Mouse (Mus musculus) cerebellum, adult 2 months (tissue): ENCODE measurements around the gene Elp4. TPM values are rescaled to one million over a fixed set of nuclear protein-coding genes. Genes with fewer than 3 reads are reported as not detected.

Experiments used
- DNase-seq, 2 experiments: peaks; one replicate each; pipeline ENCODE4 v3.0.0; 2021
- H3K27ac ChIP-seq: fragments of 200-500 bp; 2 replicates; pipeline ENCODE4 v1.5.1; 2012; ENCODE audit warnings: low read length, control low read depth, inconsistent platforms; ENCODE audit not compliant: insufficient read depth
- H3K27me3 ChIP-seq: fragments of 200-500 bp; 2 replicates; pipeline ENCODE4 v1.6.1; 2012; ENCODE audit warnings: inconsistent platforms, mild to moderate bottlenecking, low read length, moderate library complexity; ENCODE audit not compliant: control insufficient read depth, insufficient read depth
- H3K4me1 ChIP-seq: fragments of 200-500 bp; 2 replicates; pipeline ENCODE4 v1.6.1; 2011; ENCODE audit warnings: low read length; ENCODE audit not compliant: control insufficient read depth, insufficient read depth
- H3K4me3 ChIP-seq: fragments of 200-500 bp; replicated peaks from 2 replicates; pipeline ENCODE3; 2011; ENCODE audit warnings: mild to moderate bottlenecking, low read depth, low read length, control low read depth; ENCODE audit not compliant: insufficient read depth
- CTCF ChIP-seq: fragments of 200-500 bp; IDR thresholded peaks from 2 replicates; pipeline ENCODE4 v1.5.1; 2011; ENCODE audit warnings: low read depth, mild to moderate bottlenecking, control low read depth, low read length, moderate library complexity, borderline replicate concordance; ENCODE audit not compliant: insufficient read depth
- POLR2A ChIP-seq: fragments of 200-500 bp; IDR thresholded peaks from 2 replicates; pipeline ENCODE4 v1.6.1; 2011; ENCODE audit warnings: low read length, control low read depth, borderline replicate concordance; ENCODE audit not compliant: insufficient read depth
- WGBS: fragments of 180-500 bp; shearing (Covaris S2); methylation state at CpG from one replicate; pipeline ENCODE4 v1.1.7; 2018; 5-methylcytosine and 5-hydroxymethylcytosine counted together
- polyA plus RNA-seq: library from polyadenylated mRNA; depleted of rRNA; stranded (reverse); fragments of >200 nt; gene quantifications from 2 replicates; pipeline ENCODE4 v1.2.3, GENCODE M21; 2012

Elp4 gene
- polyA plus RNA-seq, 1 experiment: 11.9 TPM

DNA sequence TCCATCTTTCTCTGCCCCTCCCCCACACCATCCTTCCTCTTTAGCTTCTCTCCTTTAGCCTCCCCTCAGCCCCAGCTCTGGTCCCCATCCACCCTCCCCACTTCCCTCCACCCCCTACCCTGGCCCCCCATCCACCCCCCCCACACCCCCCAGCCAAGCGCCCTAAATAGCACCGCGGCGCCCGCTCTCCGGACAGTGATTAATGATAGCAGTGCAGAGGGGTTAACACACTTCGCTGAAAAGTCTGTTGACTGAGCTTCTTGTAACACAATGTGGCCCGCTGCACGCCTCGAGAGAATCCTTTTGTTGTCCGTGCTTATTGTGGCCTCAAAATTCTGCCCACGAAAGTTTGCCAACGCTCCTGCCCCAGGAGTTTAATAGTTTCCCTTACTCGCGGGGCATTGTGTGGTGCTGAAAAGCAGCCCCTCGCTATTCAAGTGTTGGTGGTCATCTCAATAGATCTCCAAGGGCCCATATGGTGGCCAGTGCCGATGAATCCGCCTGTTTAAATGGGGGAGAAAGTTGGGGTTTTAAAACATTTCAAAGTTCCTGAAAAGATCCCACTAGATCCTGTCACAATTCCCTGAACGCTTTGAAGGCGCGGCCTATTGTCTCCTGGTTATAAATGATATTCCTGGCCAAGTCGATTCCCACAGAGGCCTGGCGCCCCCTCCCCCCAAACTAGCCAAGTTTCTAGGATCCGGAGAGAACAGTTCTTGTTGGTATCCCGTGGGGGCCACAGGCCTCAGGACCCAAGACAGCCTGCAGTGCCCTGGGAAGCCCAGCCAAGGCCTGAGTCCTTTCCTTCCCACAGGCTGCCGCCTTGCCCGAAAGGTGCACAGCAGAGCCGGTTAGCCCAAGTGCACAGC, 214.4 kb downstream of the Elp4 start:
- DNase-seq: peak; percentile 67 to 72
- TF ChIP-seq CTCF (no peak), POLR2A (no peak)
- 9% methylated on average over 28 of the region's 28 CpGs for WGBS
- H3K27ac ChIP-seq: peak overlapping the region; percentile 99
- peak overlapping the region; percentile 19 for H3K4me3 ChIP-seq
- no peaks in the 10 kb centered on the region for H3K27me3 ChIP-seq
- H3K4me1 ChIP-seq: peaks cover 17% of the 10 kb centered on the region

DNA sequence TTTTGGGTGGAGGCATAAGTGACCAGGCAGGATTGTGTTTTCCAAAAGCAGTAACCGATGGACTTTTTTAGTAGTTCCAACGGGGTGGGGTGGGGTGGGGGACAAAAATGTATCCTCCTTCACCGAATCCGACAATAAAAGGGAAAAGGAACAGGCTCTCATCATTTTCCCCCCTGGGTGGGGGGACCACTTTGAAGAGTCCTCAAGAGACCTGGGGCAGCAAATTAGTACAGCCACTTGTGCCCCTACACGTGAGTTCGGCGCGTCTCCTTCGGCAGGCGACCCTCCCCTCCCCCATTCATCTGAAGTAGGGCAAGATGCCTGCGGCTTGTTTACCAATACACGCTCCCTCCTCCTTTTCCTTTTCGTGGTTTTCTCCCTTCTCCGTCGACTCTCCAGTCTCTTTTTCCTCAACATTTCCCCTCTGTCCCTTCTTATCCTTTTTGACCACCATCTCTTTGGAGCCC, 215.0 kb downstream of the Elp4 start:
- peak overlapping the region; percentile 99 for H3K27ac ChIP-seq
- peaks cover 17% of the 10 kb centered on the region for H3K4me1 ChIP-seq
- DNase-seq: peak; percentile 66 to 70
- TF ChIP-seq CTCF (no peak), POLR2A (no peak)
- WGBS: 1% methylated on average over 15 of the region's 15 CpGs
- peak overlapping the region; percentile 45 for H3K4me3 ChIP-seq
- H3K27me3 ChIP-seq: no peaks in the 10 kb centered on the region

DNA sequence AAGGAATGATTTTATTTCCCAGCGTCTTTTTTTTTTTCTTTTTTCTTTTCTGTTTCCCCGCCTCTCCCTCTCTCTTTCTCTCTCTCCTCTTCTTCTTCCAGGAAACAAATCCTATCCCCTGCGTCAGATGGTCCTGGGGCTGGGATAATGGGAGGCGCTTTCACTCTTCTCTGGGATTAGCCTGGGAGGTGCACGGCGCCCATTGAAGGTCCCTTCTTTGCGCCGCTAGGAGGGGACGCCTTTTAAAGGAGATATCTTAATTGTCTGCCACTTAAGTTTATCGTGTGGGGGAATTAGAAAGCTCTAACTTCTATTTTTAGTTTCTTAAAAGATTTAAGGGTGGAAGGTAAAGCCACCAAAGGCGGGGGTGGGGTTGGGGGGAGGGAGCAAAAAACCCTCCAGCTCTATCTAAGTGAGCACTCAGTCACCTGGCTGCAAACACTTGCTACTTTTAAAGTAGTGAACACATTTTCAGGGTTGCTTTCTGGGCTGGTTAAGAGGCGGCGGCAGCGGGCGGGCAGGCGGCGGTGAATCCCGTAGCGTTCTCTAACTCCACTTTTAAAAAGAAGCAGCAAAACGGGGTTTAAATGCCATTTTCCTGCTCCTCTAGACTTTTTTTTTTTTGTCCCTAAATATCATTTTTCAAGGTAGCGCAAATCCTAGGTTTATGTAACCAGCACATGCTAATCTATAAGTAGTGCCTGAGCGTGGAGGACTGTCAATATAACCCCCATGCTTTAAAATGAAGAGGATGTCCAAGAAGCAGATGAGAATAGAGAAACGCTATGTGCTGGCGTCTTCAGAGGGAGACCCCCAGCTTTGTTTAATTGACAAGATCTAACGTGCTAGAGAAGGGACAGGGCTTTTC, 215.7 kb downstream of the Elp4 start:
- peak overlapping the region; percentile 99 for H3K27ac ChIP-seq
- WGBS: 2% methylated on average over 25 of the region's 25 CpGs
- peaks cover 17% of the 10 kb centered on the region for H3K4me1 ChIP-seq
- DNase-seq: peak; percentile 73 to 79
- H3K4me3 ChIP-seq: peak overlapping the region; percentile 45
- no peaks in the 10 kb centered on the region for H3K27me3 ChIP-seq
- TF ChIP-seq CTCF (no peak), POLR2A (peak; percentile 19; the same call in 1 of the 2 replicates)

DNA sequence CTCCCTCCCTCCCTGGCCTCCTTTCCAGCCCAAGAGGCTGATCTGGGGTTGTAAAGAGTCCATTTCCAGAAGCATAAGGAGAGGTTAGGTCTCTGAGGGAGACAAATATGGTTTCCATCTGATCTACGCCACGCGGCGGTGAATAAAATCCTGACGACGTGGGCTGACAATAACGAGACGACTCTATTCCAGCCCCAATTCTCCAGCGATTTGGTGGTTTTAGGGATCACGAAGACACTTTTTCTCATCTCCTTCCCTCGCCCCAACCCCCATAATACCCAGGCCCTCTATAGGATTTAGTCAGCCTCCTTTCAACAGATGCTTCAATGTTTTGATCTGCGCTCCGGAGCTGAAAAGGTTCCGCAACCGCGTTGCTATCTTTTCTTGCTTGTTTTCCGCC, 216.4 kb downstream of the Elp4 start:
- no peaks in the 10 kb centered on the region for H3K27me3 ChIP-seq
- DNase-seq: peak; percentile 62 to 79
- H3K4me1 ChIP-seq: peaks cover 14% of the 10 kb centered on the region
- H3K4me3 ChIP-seq: peak overlapping the region; percentile 45
- H3K27ac ChIP-seq: peak overlapping the region; percentile 99
- TF ChIP-seq POLR2A (no peak), CTCF (no peak)
- WGBS: 3% methylated on average over 17 of the region's 17 CpGs

DNA sequence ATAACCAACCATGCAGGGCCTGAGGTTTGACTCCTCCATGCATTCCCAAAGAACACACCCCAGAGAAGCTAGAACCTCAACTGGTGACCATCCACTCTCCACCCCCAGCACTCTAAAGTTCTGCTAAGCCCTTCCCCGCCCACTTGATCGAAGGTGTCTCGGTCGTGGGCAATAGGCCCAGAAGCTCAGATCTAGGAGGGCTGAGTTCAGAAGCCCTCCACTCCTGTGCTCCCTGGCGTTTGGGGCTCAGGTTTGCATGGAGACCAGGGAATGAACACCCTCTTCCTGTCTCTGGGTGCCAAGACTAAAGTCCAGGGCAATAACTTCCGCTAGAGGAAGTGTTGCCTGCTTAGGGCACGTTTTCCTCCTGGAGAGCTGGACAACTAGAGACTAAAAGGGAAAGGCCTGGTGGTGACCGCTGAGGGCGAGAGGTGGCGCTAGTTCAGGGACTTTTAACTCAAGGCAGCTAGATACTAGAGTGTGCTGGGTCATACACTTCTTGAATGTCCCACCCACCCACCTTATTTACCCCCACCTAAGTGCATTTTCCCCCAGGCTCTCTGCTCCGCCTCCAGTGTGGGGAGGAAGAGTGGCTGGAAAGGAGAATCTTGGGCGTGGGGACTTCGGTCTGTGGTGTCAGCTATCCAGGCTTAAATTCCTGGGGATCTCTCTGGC, 216.9 kb downstream of the Elp4 start:
- H3K4me3 ChIP-seq: peak overlapping the region; percentile 45
- no peaks in the 10 kb centered on the region for H3K27me3 ChIP-seq
- peak overlapping the region; percentile 99 for H3K27ac ChIP-seq
- H3K4me1 ChIP-seq: peaks cover 9% of the 10 kb centered on the region; the same call in 1 of the 2 replicates
- TF ChIP-seq POLR2A (no peak; the same call in 1 of the 2 replicates), CTCF (peak; percentile 73)
- peak; percentile 89 for DNase-seq
- WGBS: 4% methylated on average over 13 of the region's 13 CpGs

DNA sequence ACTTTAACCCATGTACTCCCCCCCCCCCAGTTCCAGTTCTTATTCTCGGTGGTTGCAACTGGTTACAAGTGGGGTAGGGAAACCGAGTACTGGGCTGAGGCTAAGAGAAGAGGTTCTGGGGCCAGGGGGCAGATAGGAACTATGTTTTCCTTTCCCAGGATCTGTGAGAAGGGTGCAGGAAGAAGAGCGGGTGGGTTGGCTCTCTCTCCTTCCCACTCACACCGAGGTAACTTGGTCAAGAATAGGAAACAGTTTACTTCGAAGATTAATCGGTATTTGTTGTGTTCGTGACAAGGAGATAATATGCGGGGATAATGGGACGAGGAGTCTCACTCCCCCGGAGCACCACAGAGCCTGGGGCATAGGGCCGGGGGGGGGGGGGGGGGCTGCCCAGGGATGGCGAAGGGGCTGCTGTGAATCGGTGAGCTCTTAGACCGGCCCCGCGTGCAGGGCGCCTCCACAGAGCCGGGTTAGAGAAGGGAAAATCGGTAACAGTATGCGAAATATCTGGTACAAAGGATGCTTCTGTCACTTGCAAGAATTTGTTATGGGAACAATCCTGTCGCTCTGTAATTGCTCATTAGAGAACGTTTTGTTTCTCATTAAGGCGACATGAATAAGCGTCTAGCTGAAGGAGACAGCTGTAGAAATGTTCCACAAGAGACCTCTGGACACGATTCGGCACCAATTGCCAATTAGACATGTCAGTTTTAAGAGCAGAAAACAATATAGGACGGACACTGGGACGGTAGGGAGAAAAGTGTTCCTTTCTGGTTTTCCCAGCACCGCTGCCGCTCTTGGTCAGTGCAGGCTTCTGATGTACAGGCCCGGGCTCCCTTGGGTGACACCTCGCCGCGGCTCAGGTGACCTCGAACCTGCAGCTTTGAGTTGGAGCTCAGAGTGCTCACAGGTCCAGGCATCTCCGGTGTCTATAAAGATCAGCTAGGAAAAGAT, 217.7 kb downstream of the Elp4 start:
- TF ChIP-seq POLR2A: no peak
- no peak for TF ChIP-seq CTCF
- H3K4me1 ChIP-seq: peaks cover 8% of the 10 kb centered on the region; the same call in 1 of the 2 replicates
- WGBS: 8% methylated on average over 36 of the region's 36 CpGs
- DNase-seq: peak; percentile 61 to 74
- no peaks in the 10 kb centered on the region for H3K27me3 ChIP-seq
- H3K4me3 ChIP-seq: peak overlapping the region; percentile 43
- peak overlapping the region; percentile 97 for H3K27ac ChIP-seq

DNA sequence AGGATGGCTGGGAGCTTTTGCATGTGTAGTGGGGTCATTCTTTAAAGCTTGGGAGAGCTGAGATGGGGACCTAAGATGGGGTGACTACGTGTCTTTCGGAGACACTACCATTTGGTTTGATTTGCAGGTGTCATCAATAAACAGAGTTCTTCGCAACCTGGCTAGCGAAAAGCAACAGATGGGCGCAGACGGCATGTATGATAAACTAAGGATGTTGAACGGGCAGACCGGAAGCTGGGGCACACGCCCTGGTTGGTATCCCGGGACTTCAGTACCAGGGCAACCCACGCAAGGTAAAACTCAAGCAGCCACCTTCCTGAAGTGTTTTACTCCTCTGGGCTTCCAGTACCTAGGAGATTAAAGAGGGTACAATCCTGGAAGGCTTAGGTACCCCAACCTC, 218.7 kb downstream of the Elp4 start:
- no peaks in the 10 kb centered on the region for H3K27me3 ChIP-seq
- WGBS: 9% methylated on average over 11 of the region's 11 CpGs
- peak overlapping the region; percentile 97 for H3K27ac ChIP-seq

More for the DNA sequence above, 218.7 kb downstream of the Elp4 start:
- TF ChIP-seq POLR2A (no peak), CTCF (no peak)
- Histone ChIP-seq H3K4me3 (peak overlapping the region; percentile 33), H3K4me1 (peaks cover 4% of the 10 kb centered on the region; the same call in 1 of the 2 replicates)
- DNase-seq: peak; percentile 74 to 76
